Mouse (Mus musculus) olfactory bulb, adult 2 months (tissue): ENCODE results near the gene Plxnb2.

Experiments
- CTCF ChIP-seq: fragments of 200-500 bp; IDR thresholded peaks from 2 replicates; pipeline ENCODE4 v1.5.1; 2012; ENCODE audit warnings: low read depth, mild to moderate bottlenecking, low read length, moderate library complexity; ENCODE audit not compliant: insufficient read depth
- POLR2A ChIP-seq: fragments of 200-500 bp; IDR thresholded peaks from 2 replicates; pipeline ENCODE4 v1.6.1; 2012; ENCODE audit warnings: mild to moderate bottlenecking, low read depth, low read length, moderate library complexity; ENCODE audit not compliant: insufficient read depth

GRCm38 (mm10) chr15:89161397-89161796 is 19.2 kb downstream of the Plxnb2 start:
- TF ChIP-seq CTCF (no peak), POLR2A (no peak)
